In the genomic region with DNA sequence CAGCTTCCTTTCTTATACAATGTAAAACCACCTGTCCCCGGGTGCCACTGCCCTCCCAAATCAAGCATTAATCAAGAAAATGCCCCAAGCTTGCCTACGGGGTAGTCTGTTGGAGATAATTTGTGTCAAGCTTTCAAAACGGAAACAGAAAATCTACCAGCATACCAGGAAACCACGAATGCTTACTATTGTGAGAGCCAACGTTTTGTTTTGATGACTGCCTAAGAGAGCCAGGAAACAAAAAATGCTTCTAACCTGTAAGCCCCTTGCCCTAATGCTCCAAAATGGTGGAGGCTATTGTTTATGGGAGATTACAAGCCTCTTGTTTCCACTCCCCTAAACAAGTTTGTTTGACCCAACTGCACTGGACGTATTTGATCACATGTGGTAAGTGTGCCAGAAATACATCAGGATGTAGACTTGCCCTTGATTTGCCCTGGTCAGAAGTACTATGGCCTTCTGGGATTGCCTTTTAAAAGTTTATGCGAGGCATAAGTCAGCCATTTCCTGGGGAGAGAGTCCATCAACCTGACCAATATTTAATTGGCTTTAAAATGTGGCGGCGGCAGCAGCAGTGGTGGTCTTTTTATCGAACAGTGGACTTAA, we compare ENCODE assay signal across 10 mouse cellular contexts.
DNase-seq lines count a peak whose midpoint lies in the region; ATAC-seq and TF ChIP-seq lines count a peak whose summit lies in the region.
"Had no signal": no experiment of that assay in that cellular context is flagged by ENCODE, and none has a peak within 500 bp of the region (broad histone marks: within the 10 kb centered on the region; RNA-seq: fewer than 3 reads in every experiment).

No protein-coding gene starts in this region.

- no peaks in the 10 kb centered on the region for H3K27me3 ChIP-seq in heart, postnatal 0 days (ENCODE audit: control insufficient read depth, insufficient read depth, low read length)
- H3K27me3 ChIP-seq in neural tube, embryonic 14.5 days (ENCODE audit: control insufficient read depth, insufficient read depth, low read length), result no peaks in the 10 kb centered on the region
- H3K27me3 ChIP-seq: forebrain, embryonic 13.5 days; stomach, embryonic 15.5 days had no signal

- peak overlapping the region; percentile 36; the same call in 1 of the 2 replicates for H3K27ac ChIP-seq in heart, postnatal 0 days (ENCODE audit: low read depth)
- no peak overlapping the region for H3K27ac ChIP-seq in neural tube, embryonic 14.5 days (ENCODE audit: low read depth, low read length)
- H3K27ac ChIP-seq: forebrain, embryonic 13.5 days; stomach, embryonic 15.5 days had no signal

- no peak for ATAC-seq in heart, postnatal 0 days (ENCODE audit: insufficient read depth, low read depth)
- ATAC-seq in granulocyte monocyte progenitor cell, adult 5-6 weeks (replicated peaks; ENCODE audit: poor library complexity, severe bottlenecking), result peak; percentile 8; the same call in 1 of the 2 replicates
- ATAC-seq in neural tube, embryonic 14.5 days (ENCODE audit: low read depth), result no peak
- ATAC-seq: forebrain, embryonic 13.5 days had no signal

- H3K4me3 ChIP-seq in heart, postnatal 0 days (ENCODE audit: low read depth, low read length), result peak overlapping the region; percentile 9; the same call in 1 of the 2 replicates
- no peak overlapping the region for H3K4me3 ChIP-seq in neural tube, embryonic 14.5 days (ENCODE audit: low read depth, low read length)
- H3K4me3 ChIP-seq: forebrain, embryonic 13.5 days; stomach, embryonic 15.5 days had no signal

- peaks cover 5% of the 10 kb centered on the region; the same call in 1 of the 2 replicates for H3K4me1 ChIP-seq in heart, postnatal 0 days (ENCODE audit: control insufficient read depth, insufficient read depth)
- H3K4me1 ChIP-seq in neural tube, embryonic 14.5 days (ENCODE audit: control insufficient read depth, insufficient read depth, low read length), result peaks cover 3% of the 10 kb centered on the region; the same call in 1 of the 2 replicates
- H3K4me1 ChIP-seq: forebrain, embryonic 13.5 days; stomach, embryonic 15.5 days had no signal

- peak overlapping the region; percentile 13; the same call in 1 of the 2 replicates for H3K4me2 ChIP-seq in heart, postnatal 0 days (ENCODE audit: low read depth, low read length)
- peak overlapping the region; percentile 20; the same call in 1 of the 2 replicates for H3K4me2 ChIP-seq in neural tube, embryonic 14.5 days (ENCODE audit: low read depth, low read length)
- H3K4me2 ChIP-seq: forebrain, embryonic 13.5 days; stomach, embryonic 15.5 days had no signal

- H3K9me3 ChIP-seq in heart, postnatal 0 days (replicated peaks; ENCODE audit: control insufficient read depth, low read length), result no peaks in the 10 kb centered on the region
- no peaks in the 10 kb centered on the region for H3K9me3 ChIP-seq in neural tube, embryonic 14.5 days (ENCODE audit: control insufficient read depth, low read length)
- H3K9me3 ChIP-seq: forebrain, embryonic 13.5 days; stomach, embryonic 15.5 days had no signal

- TF ChIP-seq EP300 in heart, postnatal 0 days (IDR thresholded peaks at IDR 0.05; ENCODE audit: low read depth), result no peak

- WGBS in heart, postnatal 0 days, result 70% methylated on average over 10 of the region's 10 CpGs
- WGBS in neural tube, embryonic 14.5 days, result 65% methylated on average over 10 of the region's 10 CpGs

- TF ChIP-seq CTCF in heart, postnatal 0 days (IDR thresholded peaks at IDR 0.05; ENCODE audit: low read depth), result no peak

- H3K9ac ChIP-seq in heart, postnatal 0 days (replicated peaks; ENCODE audit: low read depth, low read length), result no peak overlapping the region
- H3K9ac ChIP-seq in neural tube, embryonic 14.5 days (replicated peaks; ENCODE audit: low read depth, low read length), result no peak overlapping the region
- H3K9ac ChIP-seq: forebrain, embryonic 13.5 days; stomach, embryonic 15.5 days had no signal

- DNase-seq in heart, postnatal 0 days (ENCODE audit: low spot score), result no peak
- DNase-seq in heart, postnatal 25 days (ENCODE audit: low spot score), result no peak
- DNase-seq in spleen, postnatal 36 days (ENCODE audit: low spot score in 2 of 2), result peak; percentile 19 to 36
- no peak for DNase-seq in spleen, postnatal 14 days (ENCODE audit: low spot score in 2 of 2)
- no peak for DNase-seq in frontal cortex, postnatal 36 days (ENCODE audit: low spot score in 2 of 2)
- no peak for DNase-seq in spleen, postnatal 4 days (ENCODE audit: low spot score in 2 of 2)

- H3K36me3 ChIP-seq in heart, postnatal 0 days (replicated peaks; ENCODE audit: control insufficient read depth, insufficient read depth, low read length), result no peaks in the 10 kb centered on the region
- no peaks in the 10 kb centered on the region for H3K36me3 ChIP-seq in neural tube, embryonic 14.5 days (ENCODE audit: control insufficient read depth, insufficient read depth, low read length)
- H3K36me3 ChIP-seq: stomach, embryonic 15.5 days had no signal

- intact Hi-C loops in heart, postnatal 25 days (cut with DNase I), result no loop called here

Comparison
In these comparisons a context has a peak if more than half of its experiments do, and no peak if none do; other contexts are left out.
1. DNase-seq: peak in spleen, postnatal 36 days (2 of 2); none in heart, postnatal 0 days (single experiment), heart, postnatal 25 days (single experiment), spleen, postnatal 14 days (0 of 2), frontal cortex, postnatal 36 days (0 of 2) and spleen, postnatal 4 days (0 of 2).